Mouse (Mus musculus): ENCODE measurements around the gene Txnl4b.
A peak's percentile ranks its signal among the peaks of the same experiment; 100 is the strongest.

DNA sequence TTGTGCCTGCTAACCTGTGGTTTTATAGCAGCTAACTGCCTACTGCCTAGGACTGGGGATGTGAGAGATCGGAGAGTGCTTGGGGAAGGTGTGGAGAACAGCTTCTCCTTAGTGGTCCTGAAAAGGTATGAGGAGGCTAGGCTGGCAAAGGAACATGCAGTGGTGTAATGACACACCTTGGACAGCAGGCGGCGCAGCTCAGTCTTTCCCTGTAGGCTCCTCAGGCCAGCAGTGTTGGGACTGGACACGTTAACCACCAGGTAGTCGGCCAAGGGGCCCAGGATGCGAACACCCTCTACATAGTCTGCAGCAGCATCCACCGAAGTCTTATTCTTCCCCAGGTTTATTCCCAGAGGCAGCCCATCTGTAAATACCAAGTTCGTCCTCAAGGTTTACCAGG is 30.2 kb downstream of the Txnl4b start:
- TF ChIP-seq POLR2A (IDR thresholded peaks at IDR 0.05; ENCODE audit: low read depth, low read length) = no peak
- peak; percentile 78 to 100 for TF ChIP-seq CTCF (conservative IDR thresholded peaks at IDR 0.05 in 1 of 2, IDR thresholded peaks at IDR 0.05 in 1 of 2; ENCODE audit: low read depth in 2 of 2, low read length in 2 of 2)
- TF ChIP-seq ELF1 (IDR thresholded peaks at IDR 0.05; ENCODE audit: low read depth, low read length) = no peak
- TF ChIP-seq USF1 (IDR thresholded peaks at IDR 0.05; ENCODE audit: low read depth, low read length) = no peak
- peak; percentile 32 for TF ChIP-seq RAD21 (IDR thresholded peaks at IDR 0.05; ENCODE audit: low read depth, low read length)
- no peak for TF ChIP-seq JUN (IDR thresholded peaks at IDR 0.05; ENCODE audit: insufficient read depth, low read depth, low read length)
- TF ChIP-seq ZNF384 (IDR thresholded peaks at IDR 0.05; ENCODE audit: low read depth, low read length) = no peak
- no peak for TF ChIP-seq E2F4 (IDR thresholded peaks at IDR 0.05; ENCODE audit: insufficient replicate concordance, low read depth, low read length)
- no peak for TF ChIP-seq POLR2AphosphoS2 (IDR thresholded peaks at IDR 0.05; ENCODE audit: low read depth, low read length)
- TF ChIP-seq JUND (conservative IDR thresholded peaks at IDR 0.05; ENCODE audit: low read depth, low read length) = no peak
- TF ChIP-seq ZKSCAN1 (IDR thresholded peaks at IDR 0.05; ENCODE audit: borderline replicate concordance, low read depth, low read length) = no peak
- TF ChIP-seq USF2 (conservative IDR thresholded peaks at IDR 0.05; ENCODE audit: low read depth, low read length) = no peak
- no peak for TF ChIP-seq NELFE (IDR thresholded peaks at IDR 0.05; ENCODE audit: low read depth, low read length)
- TF ChIP-seq EP300 (IDR thresholded peaks at IDR 0.05; ENCODE audit: low read length) = no peak

Data from CH12.LX (cell line).